Mouse (Mus musculus) cortical plate, adult 2 months (tissue): ENCODE measurements around the gene Fgd4.

ENCODE experiments used
- CTCF ChIP-seq: fragments of 200-500 bp; IDR thresholded peaks from 2 replicates; pipeline ENCODE4 v1.5.1; 2011; ENCODE audit warnings: mild to moderate bottlenecking, control low read depth, low read length; ENCODE audit not compliant: insufficient read depth; ENCODE audit errors: extremely low read depth
- POLR2A ChIP-seq: fragments of 200-500 bp; IDR thresholded peaks from 2 replicates; pipeline ENCODE4 v1.6.1; 2011; ENCODE audit warnings: mild to moderate bottlenecking, low read length, control low read depth; ENCODE audit not compliant: insufficient read depth; ENCODE audit errors: extremely low read depth

GRCm38 (mm10) chr16:16599586-16600401, 555 bp downstream of the Fgd4 start:
- TF ChIP-seq POLR2A: no peak
- TF ChIP-seq CTCF: no peak
